Mouse (Mus musculus) ovary, postnatal 36 days (tissue): ENCODE results near the gene Ppox.

ENCODE experiments used
- DNase-seq: peaks from one replicate; pipeline ENCODE4 v3.0.0; 2022; ENCODE audit warnings: low spot score, mixed read lengths

Ppox gene

DNA sequence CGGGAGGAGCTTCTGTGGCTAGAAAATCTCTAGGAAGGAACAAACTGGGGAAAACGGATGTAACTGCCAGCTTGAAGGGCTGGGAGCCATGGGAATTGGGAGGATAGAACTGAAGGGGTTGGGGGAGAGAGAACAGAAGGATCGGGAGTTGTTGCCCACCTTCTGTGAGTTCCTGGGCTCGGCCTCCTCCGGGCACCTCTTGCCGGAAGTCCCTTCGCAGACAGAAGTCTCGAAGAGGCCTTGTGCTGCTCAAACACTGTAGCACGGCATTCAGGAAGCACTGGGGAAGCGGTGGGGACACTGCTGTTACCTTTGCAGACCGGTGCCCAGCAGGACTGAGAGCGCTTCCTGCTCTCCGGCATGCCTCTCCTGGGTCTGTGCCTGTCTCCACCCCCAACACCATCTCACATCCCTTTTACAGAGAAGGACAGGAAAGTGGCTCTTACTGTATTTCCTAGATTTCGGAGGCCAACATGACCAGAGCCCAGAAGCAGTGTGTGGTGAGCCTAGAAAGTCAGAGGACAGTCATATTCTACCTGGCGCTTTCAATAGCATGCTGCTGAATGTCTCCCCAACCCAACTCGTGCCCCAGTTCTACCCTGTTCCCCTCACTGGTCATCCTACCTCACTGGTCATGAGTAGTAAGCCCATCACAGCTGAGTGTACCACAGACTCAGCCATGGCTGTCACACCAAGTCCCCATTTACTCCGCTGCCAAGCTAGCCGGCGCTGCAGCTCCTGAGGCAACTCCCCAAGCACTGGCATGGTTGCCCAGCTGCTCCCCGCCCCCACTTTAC, 4.3 kb upstream of the Ppox start:
- DNase-seq, result no peak

DNA sequence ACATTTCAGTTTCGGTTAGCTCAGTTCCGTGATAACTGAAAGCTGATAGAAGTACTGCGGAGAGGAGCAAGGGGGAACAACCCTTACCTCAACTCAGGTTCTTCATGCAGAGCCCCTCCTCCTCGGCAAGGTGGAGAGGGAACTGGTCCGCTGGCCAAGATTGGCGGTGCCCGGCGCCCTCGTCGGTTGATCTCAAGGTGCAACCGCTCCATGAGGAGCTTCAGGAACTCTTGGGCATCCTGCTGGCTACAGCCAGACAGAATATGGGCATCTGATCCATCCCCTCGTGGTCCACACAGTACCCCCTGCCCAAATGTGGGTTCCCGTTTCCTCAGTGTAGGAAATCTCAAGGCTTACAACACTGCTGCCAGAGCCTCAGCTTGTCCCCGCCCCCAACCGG, 3.5 kb upstream of the Ppox start:
- DNase-seq, result no peak

DNA sequence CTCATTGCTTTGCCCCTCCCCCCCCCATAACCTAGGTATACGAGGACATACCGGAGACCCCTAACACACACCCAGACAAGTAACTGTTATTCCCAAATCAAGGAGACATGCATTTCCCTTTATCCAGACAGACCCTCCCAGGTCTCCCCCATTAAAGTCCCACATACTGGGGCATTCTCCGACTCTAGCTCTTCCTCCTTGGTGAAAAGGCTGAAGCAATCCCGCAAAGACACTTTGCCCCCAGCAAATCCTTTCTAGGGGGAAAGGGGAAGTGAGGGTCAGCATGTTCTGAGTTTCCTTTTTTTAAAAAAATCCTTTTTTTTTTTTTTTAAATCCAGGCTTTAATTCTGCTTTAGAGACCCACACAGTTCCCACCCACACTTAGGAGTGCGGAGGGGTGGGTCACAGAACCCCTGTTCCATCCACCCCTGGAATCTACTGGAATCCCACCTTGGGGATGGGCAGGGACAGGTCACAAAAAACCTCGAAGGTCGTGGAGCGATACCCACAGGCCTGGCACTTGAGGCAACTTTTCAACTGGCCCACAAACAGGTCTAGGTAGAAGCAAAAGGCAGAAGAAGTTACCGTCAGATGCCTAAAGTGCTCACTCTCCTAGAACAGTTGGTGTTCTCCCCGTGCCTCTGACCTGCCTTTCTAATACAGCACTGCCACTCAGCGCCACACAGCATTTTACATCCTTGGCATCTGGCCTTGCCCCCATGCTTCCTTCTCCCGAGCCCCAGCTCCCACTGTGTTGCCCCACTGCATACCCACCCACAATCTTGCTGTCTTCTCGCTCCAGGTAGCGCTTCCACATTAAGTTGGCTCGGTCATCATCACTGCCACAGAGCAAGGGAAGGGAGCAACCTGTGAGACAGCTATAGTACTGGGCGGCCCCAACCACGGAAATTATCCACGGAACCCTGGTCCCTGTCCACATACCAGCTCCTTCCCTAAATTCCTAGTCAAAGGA, 2.5 kb upstream of the Ppox start:
- DNase-seq, result no peak

DNA sequence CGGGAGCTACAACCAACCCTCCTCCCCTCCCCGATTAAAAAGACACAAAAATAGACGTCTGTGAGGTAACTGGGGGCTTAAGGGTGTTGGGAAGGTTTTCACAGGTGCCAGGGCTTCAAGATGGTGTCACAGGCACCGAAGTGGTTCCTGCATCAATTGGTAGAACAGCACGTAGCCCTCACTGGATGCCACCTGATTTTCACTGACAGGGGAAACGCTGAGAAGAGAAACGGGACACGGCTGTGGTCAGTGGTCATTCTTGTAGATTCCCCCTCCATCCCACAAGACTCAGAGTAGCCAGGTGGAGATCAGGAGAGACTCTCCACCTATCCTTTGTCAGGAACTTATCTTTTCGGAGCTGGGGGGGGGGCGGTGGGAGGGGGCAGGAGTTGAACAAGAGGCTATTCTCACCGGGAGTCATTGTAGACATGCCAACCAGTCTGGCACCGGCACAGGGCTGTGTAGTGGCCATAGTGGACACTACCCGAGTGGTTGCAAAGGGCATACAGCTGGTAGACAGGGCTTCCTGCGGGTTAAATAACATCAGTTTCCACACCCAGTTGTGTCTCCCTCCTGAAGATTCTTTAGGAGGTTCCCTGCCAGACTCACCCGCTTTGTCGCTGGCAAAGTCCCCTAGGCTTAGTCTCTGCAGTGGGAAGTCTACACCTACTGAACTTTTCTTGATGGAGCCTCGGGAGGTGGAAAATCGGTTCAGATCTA, 1.3 kb upstream of the Ppox start:
- DNase-seq, result no peak

DNA sequence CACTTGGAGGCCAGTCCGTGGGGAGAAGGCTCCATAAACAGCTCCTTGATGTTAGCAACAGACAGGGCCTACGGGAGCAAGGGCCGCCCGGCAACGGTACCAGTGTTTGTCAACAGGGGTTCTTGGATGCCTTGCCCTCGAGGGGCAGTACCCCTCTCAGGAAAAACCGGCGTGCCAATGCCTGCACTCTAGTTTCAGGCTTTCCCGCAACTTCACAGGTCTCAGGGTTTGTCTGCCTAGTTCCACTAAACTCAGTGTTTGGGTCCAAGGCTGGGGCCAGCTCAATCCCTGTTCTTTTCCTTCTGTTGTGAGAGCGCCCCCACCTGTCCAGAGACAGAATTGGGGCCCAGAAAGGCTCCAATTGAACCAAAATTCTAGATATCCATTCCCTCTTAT, 540 bp upstream of the Ppox start:
- peak; percentile 80 for DNase-seq

DNA sequence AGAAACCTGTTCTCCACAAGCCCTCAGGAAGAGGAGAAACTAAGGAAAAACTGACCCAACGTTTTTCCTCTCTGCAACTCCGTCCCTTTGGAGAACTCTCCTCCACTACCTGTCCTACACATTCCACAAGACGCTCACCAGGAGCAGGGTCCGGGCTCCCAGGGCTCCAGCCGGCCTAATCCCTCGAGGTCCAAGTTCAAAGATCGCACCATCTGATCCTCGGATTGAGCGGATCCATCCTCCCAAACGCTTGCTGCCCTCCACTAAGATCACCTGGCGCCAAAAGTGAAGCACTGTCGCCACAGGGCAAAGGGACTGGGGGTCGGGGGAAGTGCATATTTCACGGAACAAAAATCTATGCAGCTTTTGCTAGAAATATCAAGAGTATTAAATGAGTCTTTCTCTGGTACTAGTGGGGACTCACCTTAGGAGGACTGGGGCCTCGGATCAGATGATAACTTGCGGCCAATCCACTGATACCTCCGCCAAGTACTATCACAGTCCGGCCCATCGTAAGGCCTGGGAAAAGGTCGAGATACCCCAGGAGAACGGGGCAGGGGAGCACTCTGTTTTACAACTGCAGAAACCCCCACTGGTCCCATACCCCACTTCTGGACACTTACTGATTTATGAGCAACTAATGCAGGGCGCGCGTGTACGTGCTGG, 603 bp downstream of the Ppox start:
- DNase-seq, result no peak

DNA sequence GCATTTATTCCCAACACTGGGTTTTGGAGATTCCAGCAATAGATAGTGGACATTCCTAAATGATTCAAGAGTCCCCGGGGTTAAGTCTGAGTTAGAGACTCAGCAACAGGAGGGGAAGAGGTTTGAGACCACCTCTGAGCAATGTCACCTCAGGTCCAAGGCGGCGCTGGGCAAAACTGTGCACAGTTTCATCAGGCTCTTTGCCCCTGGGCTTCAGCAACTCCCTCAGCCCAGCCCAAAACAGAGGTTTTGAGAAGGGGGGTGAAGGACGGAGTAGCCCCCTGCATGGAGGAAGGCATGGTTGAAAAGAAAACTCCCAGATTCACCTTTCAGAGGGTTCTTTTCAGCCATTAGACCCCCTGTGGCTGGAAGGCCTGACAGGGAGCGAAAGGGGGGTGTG, 1.3 kb downstream of the Ppox start:
- no peak for DNase-seq

DNA sequence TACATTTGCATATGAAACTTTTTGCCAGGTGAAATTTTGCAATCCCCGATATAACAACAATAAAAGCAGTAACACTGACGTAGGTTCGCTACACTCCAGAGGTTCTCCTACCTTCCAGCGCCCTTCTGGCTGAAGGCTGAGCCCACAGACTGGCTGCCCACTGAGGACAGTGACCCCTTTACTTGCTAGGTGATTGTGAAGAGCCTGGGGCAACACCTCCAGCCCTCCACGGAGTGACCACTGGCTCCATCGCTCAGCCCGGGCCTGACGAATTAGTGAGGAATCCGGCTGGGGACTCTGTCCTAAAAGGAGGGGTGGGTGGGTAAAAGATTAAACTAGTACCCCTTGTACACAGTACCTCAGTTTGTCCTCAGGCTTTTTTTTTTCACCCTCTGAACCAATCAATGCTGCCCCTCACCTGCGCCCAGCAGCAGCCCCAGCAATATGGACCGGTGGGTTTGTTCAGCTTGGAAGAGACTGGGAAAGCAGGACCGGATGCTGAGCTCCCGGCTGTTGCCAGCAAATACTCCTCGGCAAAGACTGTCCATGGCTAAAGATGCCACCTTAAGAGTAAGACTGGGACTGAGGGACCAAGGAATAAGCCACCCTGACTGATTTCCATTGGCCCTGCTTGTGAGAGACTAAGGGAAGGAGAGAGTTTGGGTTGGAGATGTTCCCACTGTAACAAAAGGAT, 1.8 kb downstream of the Ppox start:
- DNase-seq, result no peak

DNA sequence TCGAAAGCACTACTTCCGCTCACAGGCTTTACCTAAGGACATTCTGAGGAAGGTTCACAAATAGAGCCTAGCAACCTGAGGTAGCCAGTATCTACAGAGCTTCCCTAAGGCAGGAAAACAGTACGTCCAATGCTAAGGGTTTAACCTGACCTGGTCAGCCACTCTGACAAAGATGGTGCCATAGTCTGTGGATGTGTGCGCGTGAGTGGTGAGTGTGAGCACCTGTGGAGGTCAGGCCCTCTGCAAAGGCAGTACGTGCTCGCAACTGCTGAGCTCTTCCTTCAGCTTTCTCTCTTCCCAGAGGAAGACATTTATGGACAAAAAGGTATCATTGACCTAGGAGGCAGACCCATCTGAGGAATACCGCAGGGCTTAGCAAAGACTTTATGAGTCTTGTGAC, 2.5 kb downstream of the Ppox start:
- DNase-seq, result no peak

DNA sequence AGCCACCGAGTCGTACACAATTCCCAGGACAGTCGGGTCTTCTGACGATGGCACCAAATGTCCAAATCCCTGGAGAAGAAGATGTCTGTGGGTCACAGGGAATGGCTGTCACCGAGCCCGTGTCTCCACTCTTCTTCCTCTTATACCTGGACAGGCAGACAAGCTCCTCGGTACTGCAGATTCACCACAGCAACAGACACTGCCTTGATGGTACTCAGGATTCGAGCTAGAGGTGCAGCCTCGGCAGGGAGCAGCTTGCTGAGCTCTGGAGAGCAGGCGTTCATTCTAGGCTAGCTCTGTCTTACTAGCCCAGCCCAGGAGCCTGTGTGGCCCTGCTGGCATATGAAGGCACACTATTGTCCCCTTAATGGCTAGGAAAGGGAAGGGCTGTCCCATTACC, 3.2 kb downstream of the Ppox start:
- DNase-seq, result no peak

DNA sequence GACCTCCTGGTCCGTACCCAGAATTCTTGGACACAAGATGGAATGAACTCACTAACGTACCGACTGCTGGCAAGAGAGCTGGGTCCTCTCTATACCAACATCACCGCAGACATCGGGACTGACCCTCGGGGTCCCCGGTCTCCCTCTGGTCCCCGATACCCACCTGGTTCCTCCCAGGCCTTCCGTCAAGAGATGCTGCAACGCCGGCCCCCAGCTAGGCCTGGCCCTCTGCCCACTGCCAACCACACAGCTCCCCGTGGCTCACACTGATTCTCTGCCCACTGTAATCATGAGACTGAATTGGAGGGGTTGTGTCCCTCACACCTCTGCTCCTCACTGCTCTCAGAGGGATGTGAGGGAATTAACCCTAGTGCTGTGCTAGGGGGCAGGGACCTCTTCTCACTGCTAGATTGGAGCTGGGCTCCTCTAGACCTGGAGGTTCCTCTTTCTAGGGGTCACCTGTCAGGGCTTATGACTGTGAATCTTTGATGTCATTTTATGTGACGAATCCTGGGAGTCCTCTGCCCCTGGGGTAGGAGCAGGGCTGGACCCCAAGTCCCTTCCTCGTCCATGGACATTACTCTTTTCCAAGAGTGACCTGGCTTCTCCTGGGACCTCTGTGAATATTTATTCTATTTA, 4.8 kb downstream of the Ppox start:
- DNase-seq, result no peak

DNA sequence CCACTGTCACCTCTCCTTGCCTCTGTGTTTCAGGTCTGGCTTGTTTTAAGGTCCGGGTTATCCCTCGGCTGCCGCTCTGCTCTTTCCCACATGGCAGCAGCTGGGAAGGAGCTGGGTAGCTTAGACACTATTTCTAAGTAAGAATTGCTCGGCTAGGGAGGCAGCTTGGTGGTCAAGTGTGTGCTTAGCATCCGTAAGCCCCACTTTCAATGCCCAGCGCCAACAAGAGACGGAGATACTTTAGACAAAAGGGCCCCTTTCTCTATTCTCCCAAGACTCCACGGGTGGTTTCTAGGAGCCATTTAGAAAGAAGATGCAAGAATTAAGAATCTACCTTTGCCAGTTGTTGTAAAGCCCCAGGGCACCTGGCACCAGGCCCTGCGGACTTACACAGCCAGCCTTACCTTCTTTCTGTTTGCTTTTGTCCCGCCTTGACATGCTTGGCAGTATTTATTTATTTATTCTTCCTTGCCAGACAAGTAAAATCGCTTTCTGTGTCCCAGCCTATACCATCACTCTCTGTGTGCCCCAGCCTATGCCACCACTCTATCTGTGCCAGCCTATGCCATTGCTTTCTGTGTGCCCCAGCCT, 5.7 kb downstream of the Ppox start:
- no peak for DNase-seq

DNA sequence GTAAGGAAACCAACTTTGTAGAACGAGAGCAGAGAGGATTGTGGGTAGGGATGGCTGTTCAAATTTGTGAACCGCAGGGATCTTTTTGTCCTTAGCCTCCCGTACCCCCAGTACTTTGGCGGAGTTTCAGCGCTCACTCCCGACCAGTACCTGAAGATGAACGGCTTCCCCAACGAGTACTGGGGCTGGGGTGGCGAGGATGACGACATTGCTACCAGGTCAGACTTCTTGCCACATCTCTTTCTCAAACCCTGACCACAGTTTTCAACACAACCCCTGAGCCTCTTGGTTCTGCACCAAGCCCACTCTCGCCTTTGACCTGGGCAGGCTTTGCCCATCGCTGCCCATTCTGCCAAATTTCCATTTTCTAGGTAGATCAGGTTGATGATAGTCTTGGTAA, 6.8 kb downstream of the Ppox start:
- no peak for DNase-seq

DNA sequence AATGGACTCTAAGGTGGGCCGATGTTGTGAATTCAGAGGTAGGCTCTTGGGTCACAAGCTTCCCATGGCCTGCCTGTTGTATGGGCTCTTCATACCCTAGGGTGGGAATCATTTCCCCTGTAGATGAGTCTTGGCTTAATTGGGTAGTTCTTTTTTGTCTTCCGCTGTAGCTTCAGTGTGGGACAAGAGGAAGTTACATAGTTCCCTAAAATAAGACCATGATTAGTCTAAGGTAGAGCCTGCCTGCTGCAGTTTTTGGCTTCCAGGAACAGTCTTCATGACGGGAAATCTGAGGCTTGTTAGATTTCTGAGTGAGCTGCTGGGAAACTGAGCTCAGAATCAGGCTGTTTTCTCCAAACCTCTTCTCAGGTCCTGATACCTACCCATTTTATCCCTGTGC, 8.9 kb downstream of the Ppox start:
- DNase-seq, result no peak

DNA sequence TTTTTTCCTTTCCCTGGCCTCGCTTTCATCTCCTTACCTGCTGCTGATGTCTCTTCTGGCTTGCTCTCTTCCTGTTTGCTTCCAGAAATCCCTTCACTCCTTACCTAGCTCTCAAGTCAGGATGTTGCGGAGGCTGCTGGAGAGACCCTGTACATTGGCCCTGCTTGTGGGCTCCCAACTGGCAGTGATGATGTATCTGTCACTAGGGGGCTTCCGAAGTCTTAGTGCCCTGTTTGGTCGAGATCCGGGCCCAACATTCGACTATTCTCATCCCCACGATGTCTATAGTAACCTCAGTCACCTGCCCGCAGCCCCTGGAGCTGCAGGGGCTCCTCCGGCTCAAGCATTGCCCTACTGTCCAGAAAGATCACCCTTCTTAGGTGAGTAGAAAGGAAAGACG, 9.4 kb downstream of the Ppox start:
- DNase-seq, result no peak

DNA sequence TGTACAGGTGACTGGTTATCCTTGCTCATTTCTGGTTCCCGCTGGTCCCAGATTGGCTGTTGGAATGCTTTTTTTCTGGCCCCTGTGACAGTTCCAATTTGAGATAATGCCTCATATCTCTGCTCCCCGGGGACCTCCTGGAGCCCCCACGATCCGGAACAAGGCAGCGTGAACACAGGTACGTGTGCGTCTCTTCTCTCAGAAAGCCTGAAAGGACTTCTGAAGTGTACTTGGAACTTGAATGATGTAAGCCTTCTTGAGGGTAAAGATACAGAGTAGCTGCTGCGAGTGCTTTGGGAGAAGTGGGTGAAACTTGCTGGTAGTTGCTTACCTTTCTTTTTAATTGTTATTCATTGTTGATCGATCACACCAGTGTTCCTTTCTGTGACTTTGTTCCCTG, 9.8 kb downstream of the Ppox start:
- no peak for DNase-seq

DNA sequence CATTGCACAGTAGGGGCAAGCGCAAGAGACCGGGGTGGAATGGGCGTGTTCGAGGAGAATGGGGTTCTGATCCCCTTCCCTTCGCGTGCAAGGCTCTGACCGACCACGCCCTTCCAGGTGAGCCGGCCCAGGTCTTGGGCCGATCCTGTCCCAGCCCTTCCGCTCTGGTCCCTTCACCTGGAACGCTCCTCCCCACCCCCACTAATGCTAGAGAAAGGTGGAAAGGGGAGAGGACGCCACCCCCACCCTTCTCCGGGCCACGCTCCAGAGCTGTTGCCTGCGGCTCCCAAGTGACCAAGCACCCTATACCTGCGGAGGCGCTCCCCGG, 10.4 kb downstream of the Ppox start:
- DNase-seq, result no peak

DNA sequence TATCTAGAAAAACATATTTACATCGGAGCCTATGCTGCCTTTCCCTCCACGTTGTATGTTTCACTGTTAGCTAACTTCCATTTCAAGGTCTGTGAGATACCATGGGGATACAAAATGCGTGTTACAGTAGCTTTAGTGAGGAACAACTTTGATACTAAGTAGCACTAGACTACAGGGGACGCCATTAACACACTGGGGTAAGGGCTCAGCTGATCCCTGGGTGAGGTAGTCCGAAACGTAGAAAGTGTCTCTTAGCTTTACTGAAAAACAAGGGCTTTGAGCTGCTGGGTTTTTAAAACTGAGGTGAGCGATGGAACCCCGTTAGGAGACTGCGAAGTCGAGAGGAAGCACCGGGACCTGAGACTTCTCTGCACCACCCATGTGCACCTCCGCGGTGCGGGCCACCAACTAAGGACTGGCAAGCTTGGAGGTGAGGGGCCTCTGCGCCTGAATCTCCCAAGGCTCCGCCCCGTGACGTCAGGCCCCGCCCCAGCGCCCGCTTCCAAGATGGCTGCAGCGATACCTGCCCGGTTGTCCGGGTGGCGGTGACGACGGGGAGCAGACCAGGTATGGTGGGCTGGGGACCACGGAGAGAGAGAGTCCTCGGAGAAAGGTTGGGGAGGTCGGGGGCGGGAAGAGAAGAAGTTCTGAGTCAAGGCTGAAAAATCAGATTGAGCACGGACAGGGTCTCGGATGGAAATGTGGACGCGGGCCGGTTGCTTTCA, 11.0 kb downstream of the Ppox start, which contains the start of gene B4galt3:
Gene B4galt3, plus strand, starts transcription at position 481 of the 725 bp plus-strand sequence.
- DNase-seq, result peak; percentile 97

DNA sequence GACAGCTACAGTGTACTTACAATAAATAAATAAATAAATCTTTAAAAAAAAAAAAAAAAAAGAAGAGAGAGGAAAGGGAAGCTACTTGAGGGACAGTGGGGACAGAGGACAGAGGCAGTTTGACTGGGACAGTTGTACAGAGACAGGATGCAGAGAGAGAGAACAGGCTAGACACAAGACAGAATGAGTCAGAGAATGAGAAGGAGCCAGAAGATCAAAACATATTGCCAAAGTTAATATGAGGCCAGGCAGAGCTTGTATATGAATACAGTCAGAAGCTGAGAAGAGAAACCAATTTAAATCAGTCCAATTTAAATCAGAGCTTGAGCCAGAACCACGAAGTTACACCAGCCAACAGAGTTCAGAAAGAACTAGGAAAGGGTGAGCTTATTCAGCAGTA, 12.6 kb downstream of the Ppox start:
- DNase-seq, result no peak
